Mouse (Mus musculus) adrenal gland (tissue): ENCODE measurements around the gene Tardbp.

Experiments
- intact Hi-C: fragments of 180-260 bp; cut with DNase I; formaldehyde crosslinking; loops from one replicate; pipeline ENCODE4 v1.15.1; 2025
- long read RNA-seq, 2 experiments: library from polyadenylated mRNA; unstranded; transcript quantifications; one replicate each; pipeline ENCODE4 v2.0.0; 2020; ENCODE audit warnings: borderline replicate concordance in 1 of 2; ENCODE audit not compliant: insufficient replicate concordance in 1 of 2

Gene Tardbp
- long read RNA-seq, experiment 1, full-length matches to known transcripts, result 9 of 22 reads
- long read RNA-seq, experiment 1, partial matches to known transcripts, result 2 of 22 reads
- long read RNA-seq, experiment 1, other reads (novel, unspliced or antisense), result 11 of 22 reads
- long read RNA-seq, experiment 2, full-length matches to known transcripts, result 9 of 20 reads
- long read RNA-seq, experiment 2, partial matches to known transcripts, result 3 of 20 reads
- long read RNA-seq, experiment 2, other reads (novel, unspliced or antisense), result 8 of 20 reads

DNA sequence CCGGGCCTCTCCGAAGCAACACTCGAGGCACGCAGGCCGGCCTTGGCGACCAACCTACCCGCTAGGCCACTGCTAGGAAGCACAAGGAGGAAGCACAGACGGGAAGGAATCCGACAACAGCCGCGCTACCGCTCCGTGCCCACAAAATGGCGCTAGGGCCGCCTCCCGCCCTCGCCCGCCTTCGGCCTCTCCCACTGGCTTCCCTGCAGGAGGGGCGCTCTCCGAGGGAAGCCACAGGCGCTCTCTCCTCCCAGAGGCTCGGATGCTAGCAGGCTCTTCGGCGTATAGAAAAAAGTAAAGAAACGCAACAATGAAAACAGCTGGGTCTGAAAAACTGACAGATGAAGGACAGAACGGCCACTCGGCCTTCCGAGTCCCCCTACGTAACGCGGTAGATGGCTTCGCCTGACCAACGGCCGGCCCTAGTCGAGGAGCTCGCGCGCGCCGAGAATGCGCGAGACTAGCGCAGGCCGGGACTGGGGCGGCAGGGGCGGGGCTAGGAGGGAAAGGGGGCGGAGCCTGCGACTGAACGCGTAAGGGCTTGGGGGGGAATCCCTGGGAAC is at the start of gene Tardbp:
Gene Tardbp, minus strand, starts transcription at position 397 of the 563 bp plus-strand sequence.
- intact Hi-C loops, result no loop called here

DNA sequence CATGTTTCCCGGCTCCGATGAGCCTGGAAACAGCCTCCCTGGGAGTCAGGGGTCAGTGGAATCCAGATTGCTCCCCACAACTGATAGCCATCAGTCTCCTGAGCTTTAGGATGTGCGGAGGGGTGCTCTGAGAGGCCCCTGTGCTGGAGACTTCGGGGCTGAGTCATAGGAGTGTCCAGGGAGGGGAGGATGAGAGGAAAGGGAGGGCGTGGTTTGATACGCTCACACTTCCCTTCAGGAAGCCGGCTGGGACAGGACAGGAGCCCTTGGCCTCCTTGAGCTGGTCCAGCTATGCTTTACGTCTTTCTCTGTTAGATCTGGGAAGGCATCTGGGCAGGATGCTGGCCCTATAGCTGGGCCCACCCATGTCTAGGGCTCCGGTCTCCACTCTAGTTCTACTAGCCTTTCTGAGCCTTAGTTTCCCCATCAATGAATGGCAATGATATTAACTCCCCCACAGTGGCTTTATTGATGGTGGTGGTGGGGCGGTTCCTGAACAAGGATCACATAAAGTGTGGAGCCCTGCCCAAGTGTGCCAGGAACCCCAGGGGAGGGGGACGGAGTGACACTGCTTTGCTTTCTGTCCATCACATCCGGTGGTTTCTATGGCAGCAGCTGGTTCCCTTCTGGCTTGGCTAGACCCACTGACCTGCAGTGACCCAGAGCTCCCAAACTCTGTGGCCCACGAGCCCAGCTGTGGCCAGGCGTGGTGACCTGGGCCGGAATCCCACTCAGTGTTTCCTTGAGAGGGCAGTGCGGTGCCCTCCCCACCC is 49.6 kb upstream of the Tardbp start:
- intact Hi-C loops, result no loop called here

DNA sequence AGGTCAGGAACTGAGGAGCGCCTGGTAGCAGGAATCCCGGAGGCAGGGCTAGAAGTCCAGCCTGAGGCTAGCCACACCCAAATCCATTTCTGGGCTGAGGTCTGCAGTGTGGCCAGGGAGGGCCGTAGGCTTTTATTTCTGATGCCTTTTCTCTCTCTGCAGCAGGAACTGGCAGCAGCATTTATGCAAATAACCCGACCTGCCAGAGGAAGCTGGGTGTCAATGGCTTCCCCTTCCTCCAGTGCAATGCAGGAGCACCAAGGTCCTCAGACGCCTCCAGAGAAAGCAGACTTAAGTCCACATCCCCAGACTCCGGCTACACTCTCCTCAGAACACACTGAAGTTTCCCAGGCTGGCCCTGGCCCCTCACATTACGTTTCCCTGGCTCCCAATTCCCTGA is 48.2 kb upstream of the Tardbp start:
- intact Hi-C loops, result no loop called here

DNA sequence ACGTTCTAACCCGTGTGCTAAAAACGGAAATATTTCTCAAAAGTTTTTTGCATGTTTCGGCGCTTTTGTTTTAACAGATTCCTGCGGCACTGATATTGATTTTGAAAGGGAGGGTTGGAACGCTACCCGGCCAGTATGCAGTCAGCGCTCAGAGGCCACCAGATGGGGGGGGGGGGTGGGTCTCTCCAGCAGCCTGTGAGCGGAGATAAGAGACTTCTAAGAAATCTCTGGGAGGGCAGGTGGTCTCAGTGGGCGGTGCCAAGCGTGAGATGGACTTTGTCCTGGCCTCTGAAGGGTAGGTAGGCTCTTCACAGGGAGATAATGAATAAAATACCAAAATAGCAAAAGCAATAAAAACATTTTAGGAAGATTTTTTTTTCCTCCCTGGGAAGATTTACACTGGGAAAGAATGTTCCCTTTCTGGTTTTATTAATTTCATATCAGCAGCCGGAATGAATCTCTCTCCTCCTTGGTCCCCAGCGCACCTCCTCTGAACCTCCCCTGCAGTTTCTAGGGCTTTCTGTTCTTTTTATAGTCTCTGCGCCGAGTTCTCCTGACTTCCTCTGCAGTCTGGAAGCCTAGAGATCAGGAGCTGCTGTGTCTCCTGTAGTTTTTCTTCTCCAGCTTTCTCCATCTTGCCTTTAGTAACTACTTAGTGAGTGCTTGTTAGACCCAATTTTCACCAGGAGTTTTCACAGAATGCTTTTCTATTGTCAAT is 44.6 kb upstream of the Tardbp start:
- intact Hi-C loops, result no loop called here

DNA sequence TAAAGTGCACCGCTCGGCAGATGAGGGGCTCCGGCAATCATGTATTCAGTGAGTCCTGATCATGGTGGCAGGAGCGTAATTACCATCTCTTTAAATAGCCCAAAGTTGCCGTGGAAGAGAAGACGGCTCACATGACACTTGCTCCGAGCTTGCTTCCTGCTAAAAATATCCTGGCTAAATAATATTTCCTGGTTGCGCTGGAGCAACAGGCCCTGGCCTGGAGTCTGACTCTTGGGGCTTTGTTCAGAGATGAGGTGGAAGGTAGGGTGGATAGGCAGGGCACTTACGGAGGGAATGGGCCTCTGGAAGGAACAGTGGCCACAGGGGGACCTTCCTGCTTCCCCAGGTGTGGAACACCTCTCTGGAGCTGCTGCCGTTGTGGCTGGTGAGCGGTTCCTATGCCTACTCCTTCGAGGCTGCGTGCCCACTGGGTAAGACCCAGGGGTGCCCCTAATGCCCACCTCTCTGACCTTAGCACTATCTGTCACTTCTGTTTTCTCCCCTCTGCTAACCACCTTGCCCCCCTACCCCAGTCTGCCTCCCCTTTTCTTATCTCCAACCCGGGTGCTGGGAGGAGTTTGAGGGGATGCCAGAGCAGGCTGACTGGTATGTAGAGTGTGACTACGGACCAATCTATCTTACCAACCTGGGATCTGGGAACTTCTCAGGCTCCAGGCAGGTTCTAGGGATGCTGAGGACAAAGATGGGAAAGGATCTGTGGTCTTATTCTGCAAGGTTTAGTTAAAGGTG is 40.4 kb upstream of the Tardbp start:
- intact Hi-C loops, result no loop called here

DNA sequence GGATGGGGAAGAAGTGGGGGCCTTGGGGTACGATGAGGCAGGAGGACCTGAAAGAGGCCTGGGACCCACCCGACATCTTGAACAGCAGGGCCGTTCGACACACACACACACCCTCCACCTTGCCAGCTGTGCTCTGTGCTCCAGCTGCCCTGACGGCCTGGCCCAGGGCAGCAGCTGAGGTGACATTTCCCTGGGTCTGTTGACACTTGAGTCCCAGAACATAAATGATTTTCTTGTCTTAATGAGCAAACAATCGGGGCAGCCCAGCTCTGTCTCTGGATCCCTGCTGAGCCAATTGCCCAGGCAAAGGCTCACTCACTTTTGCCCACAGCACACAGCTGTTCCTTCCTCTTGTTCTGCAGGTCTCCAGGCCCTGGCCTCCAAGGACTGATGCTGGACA is 37.2 kb upstream of the Tardbp start:
- intact Hi-C loops, result no loop called here

DNA sequence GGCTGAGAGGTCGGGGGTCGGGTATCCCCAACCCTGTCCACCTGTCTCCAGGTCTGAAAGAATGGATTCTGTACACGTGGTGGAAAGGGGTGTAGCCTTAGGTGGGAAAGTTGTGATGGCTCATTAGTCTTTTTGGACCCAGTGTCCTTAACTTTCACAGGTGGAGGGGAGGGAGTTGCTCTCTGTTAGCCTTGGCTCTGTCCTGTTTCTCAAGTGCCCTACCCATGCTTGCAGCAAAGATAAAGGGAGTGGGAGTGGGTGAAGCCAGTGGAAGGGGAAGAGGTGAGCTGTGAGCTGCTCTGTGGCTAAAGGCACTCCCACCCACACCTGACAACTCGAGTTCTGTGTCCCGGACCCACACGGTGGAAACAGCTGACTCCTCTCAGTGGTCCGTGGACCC is 36.5 kb upstream of the Tardbp start:
- intact Hi-C loops, result no loop called here

DNA sequence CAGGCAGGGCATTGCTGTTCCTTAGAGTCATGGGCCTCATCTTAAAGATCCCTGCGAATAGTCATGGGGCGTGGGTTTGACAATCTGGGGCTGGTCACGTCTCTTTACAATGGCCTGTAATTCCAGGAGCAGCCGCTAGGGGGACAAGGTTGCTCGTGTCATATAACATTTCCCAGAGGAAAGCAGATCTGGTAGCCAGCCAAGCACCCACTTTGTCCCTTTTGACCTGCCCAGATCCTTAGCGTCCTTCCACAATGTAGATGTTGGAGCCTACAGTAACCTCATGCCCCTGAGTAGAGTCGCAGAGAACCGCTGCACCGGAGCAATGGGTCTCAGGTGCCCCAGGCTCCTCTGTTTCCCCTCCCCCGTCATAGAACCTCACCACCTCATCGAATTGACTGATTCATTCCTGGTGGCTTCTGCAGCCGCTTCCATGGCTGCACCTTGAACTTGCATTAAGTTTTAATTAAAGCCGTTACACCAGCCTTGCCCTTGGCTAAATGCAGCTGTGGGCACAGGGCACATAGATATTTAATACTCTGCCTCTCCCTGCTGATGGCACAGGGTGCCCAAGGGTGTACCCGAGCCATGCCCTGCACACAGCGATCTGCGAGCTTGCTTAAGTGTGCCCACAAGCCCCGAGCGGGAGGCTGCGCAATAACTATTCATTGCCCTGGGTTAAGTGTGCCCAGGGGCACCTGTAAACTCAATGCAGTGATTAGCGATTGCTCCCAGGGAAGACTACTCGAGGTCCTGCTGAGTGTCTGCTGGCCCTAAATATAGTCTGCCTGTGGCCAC is 35.5 kb upstream of the Tardbp start:
- intact Hi-C loops, result no loop called here

DNA sequence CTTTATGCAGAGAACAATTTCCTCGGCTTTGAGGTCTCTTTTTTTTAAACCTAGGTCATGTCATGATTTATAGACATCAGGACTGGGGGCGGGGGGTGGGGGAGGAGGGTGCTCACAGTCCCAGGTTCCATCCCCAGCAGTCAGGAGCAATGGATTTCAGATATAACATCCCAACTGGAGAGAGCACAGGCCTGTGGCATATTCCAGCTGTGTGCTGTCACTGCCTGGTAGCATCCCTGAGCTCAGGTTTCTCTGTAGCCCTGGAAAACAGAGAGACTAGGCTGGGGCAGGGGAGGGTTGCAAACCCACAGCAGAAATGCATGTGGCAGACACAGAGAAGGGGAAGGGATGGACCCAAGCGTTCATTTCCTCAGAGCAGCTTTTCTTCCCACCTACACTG is 33.4 kb upstream of the Tardbp start:
- intact Hi-C loops, result no loop called here

DNA sequence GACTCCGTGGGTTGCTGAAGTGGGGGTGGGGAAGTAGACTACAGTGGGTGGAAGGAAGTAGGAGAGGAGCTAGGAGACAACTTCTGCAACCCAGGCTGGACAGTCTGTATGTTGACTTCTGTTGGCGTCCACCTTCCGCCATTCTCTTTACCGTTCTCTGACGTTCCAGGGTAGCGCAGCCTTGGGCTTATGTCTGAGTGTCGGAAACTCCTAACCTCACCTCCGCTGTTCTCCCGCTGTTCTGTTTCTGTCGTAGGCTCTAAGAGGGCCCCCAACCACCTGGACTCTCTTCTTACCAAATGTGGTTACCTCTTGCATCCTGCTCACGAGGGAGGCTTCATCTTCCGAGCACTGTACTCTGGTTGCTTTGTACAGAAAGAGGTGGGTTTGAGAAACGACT is 31.0 kb upstream of the Tardbp start:
- intact Hi-C loops, result no loop called here

DNA sequence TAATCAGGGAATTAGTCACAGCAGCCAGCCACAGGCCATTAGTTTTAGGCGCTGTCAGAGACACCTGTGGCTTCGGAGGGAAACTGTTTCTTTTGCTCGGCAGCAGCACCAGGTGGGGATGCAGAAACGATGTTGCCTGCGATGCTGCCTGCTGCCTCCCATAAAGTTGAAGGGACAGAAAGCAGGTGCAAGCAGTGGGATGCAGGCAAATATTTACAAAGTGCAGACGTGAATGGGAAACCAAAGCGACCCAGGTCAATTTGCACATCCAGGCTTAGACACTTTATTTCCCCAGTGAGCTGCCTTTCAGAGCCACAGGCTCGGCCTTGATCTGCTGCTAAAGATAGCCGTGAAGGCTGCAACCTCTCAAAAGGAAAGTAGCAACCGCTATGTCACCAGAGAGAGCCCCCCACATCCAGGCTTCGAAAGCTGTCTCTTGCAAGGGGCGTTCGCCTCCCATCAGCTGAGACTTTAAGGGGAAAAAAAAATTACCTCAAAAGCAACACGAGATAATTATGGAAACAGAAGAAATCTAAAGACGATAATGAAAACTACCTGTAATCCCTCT is 30.0 kb upstream of the Tardbp start:
- intact Hi-C loops, result no loop called here

DNA sequence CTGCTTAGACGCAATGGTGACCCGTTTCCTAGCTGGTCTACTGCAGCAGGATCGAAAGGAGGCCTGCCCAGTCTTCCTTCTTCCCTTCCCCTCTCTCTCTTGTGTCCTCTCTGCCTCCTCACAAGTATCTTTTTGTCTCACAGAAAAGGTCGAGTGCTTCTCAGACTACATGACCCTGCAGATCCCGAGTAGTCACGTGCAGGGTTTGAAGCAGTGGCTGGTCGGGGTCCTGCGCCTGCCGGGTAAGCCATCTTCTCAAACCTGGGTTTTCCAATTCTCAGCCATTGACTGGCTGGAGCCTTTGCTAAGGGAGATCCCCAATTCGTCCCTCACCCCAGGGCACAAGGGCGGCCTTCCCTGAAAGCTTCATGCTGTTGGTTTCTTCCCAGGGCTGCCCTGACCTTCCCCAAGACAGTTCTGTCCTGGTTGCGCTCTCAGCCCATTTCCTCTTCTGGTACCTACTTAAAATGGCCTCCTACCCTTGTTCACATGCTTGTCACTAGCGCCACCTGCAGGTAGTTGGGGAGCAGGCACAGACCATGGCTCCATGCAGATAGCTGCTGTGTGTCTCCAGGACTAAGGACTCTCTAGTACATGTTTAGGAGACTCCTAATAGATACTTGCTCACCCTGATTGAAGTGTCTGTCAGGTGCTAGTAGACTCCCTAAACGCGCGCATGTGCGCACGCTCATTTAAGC is 28.0 kb upstream of the Tardbp start:
- intact Hi-C loops, result no loop called here

DNA sequence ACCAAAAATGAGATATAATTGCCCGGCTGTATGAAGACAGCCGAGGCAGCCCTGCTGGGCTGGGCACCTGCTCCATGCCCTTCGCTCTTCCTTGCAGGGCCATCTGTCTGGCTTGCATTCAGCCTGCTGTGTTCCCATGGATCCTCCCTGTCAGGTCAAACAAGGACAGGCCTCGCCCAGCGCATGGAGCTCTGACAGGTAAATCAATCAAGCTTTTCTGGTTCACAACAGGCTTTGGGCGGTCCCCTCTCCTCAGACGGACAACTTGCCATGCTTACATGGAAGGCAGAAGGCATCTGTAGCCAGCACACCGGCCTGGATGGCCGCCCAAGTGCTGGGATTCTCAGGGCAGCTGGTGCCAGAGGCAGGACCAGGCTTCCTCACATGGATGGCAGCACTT is 24.2 kb upstream of the Tardbp start:
- intact Hi-C loops, result no loop called here

DNA sequence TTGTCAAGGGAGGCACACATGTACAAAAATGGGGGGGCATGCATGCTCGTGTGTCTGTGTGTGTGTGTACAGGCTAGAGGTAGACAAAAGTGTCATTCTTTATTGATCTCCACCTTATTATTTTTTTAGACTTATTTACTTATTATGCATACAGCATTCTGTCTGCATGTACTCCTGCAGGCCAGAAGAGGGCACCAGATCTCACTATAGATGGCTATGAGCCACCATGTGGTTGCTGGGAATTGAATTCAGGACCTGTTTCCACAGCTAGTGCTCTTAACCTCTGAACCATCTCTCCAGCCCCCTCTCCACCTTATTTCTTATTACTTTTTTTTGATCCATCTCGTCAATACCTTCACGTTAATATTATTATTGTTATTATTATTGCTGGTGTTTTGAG is 22.5 kb upstream of the Tardbp start:
- intact Hi-C loops, result no loop called here

DNA sequence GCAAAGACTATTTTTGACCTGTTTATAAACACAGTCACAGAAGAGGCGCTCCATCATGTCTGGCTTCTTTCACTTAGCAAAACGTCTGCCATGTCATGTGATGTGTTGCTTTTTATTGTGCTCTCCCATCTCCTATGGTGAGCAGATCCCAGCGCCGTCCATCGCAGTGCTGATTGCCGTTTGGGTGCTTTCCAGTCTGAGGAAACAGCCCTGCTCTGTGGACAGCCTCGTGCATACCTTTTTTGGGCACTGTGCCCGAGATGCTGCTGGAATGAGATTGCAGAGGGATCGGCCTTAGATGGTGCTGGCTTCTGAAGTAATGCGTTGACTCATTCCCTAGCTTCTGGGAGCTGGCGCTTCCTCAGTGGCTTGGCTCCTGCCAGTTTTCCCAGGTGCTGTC is 19.8 kb upstream of the Tardbp start:
- intact Hi-C loops, result no loop called here

DNA sequence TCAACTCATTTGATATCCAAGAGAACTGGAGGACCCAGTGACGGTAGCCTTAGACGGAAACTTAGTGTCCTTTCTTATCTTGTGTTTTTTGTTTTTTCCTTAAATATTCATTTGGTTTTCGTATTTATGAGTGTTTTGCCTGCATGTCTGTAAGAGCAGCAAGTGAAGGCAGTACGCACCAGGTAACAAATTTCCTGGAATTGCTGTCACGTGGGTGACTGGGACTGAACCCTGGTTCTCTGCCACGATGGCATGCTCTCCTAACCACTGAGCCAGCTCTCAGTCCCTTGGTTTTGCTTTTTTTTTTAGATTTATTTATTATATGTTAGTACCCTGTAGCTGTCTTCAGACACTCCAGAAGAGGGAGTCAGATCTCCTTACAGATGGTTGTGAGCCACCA is 18.1 kb upstream of the Tardbp start:
- intact Hi-C loops, result no loop called here

DNA sequence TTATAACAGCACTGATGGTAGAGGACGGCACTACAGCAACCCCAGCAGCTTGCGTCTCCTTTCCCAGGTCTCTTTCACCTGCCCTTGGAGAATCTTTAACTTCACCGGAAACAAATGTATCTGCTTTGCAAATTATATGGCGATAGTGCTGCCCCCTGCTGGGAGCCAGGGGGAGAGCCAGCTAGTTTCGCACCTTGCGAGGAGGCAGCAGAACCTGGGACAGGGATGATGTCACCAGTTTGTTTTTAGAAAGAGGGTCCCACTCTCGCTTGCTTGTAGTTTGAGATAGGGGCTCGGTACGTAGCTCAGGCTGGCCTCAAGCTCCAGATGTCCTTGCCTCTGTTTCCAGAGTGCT is 17.3 kb upstream of the Tardbp start:
- intact Hi-C loops, result no loop called here

DNA sequence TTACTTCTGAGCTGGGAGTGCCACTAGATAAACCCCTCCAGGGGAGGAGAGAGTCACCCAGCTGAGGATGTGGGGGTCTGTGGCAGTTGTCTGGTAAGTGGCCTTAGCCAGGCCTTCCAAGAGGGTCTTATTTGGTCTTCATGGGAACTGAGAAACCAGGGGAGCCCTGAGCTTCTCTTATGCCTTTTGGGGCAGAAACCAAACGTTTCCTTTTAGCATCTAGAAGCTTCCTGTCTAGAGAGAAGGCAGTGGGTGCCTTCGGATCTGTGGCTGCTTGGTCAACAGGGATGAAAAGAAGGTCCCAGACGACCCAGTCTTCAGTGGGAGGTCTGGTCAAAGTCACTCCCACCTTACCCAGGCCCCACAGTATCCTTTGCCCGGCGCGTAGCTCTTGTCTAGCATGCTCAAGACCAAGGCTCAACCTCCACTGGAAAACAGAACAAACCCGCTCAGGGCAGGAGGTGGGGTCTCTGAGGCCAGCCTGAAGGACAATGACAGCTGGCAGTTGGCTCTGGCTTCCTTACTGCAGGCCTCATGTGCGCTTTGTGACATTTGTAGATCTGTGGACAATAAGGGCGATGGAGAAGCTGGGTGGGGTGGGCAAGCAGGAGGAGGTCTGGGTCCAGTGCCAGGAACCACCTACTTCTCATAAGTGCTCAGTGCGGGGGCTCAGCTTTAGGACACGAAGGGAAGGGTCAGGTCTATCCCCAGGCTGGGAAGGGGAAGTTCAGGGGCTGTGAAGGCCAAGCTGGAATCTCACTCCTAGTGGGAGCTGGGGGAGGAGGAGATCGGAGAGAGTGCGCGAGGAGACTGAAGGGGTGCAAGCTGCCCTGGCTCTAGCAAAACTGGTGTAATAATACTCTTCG is 16.7 kb upstream of the Tardbp start, which contains the start of gene Gm572:
Gene Gm572, plus strand, starts transcription at position 27 of the 866 bp plus-strand sequence.
- intact Hi-C loops, result no loop called here

DNA sequence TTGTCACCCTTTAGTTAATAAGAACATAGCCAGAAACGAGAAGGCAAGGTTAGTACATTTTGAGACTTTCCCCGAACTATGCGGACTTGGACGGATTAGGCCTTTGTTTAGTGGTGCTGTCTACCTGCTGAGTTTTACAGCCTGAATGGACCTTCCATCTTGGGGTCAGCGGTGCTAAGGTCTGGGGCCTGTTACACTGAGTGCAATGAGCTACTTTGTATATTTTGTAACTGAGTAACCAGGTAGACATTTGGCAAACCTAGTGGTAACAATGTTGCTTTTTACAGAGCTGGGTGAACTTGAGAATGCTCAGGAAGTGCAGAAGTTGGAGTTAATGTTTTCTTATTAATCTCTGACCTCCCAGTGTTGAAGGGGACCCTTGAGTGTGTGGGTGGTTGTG is 14.3 kb upstream of the Tardbp start:
- intact Hi-C loops, result no loop called here
